In the genomic region with DNA sequence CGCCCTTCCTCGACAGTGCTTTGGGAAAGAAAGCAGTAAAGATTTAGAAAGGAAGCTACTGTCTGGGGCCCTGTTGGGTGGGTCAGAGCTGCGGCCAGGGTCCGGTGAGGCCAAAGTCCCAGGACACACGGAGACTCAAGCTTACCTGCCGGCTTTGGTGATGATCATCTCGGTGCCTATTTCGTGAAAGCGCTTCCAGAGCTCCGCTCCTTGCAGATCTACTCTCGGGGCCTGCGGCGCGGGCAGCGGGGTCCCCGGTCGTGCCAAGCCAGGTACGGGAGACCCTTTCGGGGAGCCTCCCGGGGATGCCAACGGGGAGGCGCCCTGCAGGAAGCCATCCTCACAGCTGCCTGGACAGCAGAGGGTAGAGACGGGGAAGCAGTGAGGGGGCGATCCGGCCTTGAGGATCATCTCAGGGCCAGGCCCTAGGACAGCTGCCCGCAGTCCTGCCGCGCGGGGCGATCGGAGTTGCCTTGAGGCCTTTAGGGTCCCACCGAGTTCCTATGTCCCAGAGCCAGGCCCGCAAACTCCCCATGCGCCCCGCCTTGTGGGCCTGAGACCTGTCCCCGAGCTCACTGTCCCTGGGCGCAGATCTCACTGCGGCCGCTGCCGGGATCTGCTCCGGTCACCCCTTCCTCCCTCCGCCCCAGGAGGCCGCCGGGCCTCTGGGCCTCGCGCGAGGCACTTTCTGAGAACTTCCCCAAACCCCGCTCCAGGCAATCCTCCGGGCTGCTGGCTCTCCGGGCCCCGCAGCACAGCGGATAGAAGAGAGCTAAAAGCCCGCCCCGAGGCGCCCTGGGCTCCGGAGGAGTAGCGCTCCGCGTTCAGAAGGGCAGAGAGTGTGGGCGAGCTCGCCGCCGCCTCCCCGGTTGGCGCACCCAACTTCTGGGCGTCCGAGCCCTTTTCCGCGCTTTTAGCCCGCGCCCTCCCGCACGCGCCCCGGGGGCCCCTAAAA, we compare ENCODE assay signal across 8 mouse cellular contexts. TPM values are rescaled to one million over a fixed set of nuclear protein-coding genes. Genes with fewer than 3 reads are reported as not detected.
DNase-seq lines count a peak whose midpoint lies in the region; ATAC-seq and TF ChIP-seq lines count a peak whose summit lies in the region.

No protein-coding gene starts in this region.

- TF ChIP-seq CTCF in left cerebral cortex, adult 2 months (IDR thresholded peaks at IDR 0.05), result no peak

- ATAC-seq in neural tube, embryonic 12.5 days (ENCODE audit: low FRiP score, low read depth), result peak; percentile 39

- no peaks in the 10 kb centered on the region for H3K36me3 ChIP-seq in heart, embryonic 10.5 days
- peaks cover 10% of the 10 kb centered on the region for H3K36me3 ChIP-seq in limb, embryonic 10.5 days
- H3K36me3 ChIP-seq in neural tube, embryonic 12.5 days, result no peaks in the 10 kb centered on the region

- under 1% methylated on average over 75 of the region's 75 CpGs for WGBS in heart, embryonic 10.5 days
- under 1% methylated on average over 75 of the region's 75 CpGs for WGBS in limb, embryonic 10.5 days
- under 1% methylated on average over 75 of the region's 75 CpGs for WGBS in neural tube, embryonic 12.5 days

- peak overlapping the region; percentile 75 for H3K4me2 ChIP-seq in neural tube, embryonic 12.5 days (replicated peaks)

- peak in 1 of 2 experiments; percentile 13 for DNase-seq in left cerebral cortex, adult 2 months (ENCODE audit: extremely low spot score in 1 of 2, low spot score in 2 of 2)
- no peak for DNase-seq in left cerebral cortex, postnatal 14 days (ENCODE audit: low spot score in 2 of 2)
- DNase-seq in embryo, embryonic 11 days, result peak; percentile 57
- DNase-seq in heart, embryonic 10.5 days (ENCODE audit: low spot score), result peak; percentile 82
- DNase-seq in limb, embryonic 10.5 days (ENCODE audit: low spot score), result peak; percentile 79
- no peak for DNase-seq in right cerebral cortex, adult 18-20 months
- no peak for DNase-seq in lung, postnatal 25 days (ENCODE audit: low spot score)

- no peaks in the 10 kb centered on the region for H3K9me3 ChIP-seq in heart, embryonic 10.5 days
- H3K9me3 ChIP-seq in limb, embryonic 10.5 days (replicated peaks), result no peaks in the 10 kb centered on the region
- no peaks in the 10 kb centered on the region for H3K9me3 ChIP-seq in neural tube, embryonic 12.5 days

- peak overlapping the region; percentile 56 for H3K9ac ChIP-seq in neural tube, embryonic 12.5 days

- H3K4me1 ChIP-seq in heart, embryonic 10.5 days, result peaks cover 24% of the 10 kb centered on the region; the same call in 1 of the 2 replicates
- peaks cover 55% of the 10 kb centered on the region for H3K4me1 ChIP-seq in limb, embryonic 10.5 days
- peaks cover 18% of the 10 kb centered on the region for H3K4me1 ChIP-seq in neural tube, embryonic 12.5 days

- no peak overlapping the region for H3K27ac ChIP-seq in left cerebral cortex, adult 2 months
- peak overlapping the region; percentile 91 for H3K27ac ChIP-seq in heart, embryonic 10.5 days
- peak overlapping the region; percentile 98 for H3K27ac ChIP-seq in limb, embryonic 10.5 days
- H3K27ac ChIP-seq in neural tube, embryonic 12.5 days, result no peak overlapping the region

- peaks cover 74% of the 10 kb centered on the region for H3K27me3 ChIP-seq in heart, embryonic 10.5 days (ENCODE audit: insufficient read depth, poor library complexity, severe bottlenecking)
- H3K27me3 ChIP-seq in limb, embryonic 10.5 days (ENCODE audit: low read depth, poor library complexity, severe bottlenecking), result peaks cover 68% of the 10 kb centered on the region
- peaks cover 67% of the 10 kb centered on the region for H3K27me3 ChIP-seq in neural tube, embryonic 12.5 days (replicated peaks)

- intact Hi-C loops in left cerebral cortex, adult 2 months (cut with DNase I), result no loop called here
- intact Hi-C loops in left cerebral cortex, postnatal 14 days (cut with DNase I), result loop anchor here (5.0 kb wide), 1 partner anchor 307 kb away; no protein-coding TSS in a partner anchor

- H3K4me3 ChIP-seq in left cerebral cortex, adult 2 months, result peak overlapping the region; percentile 33
- peak overlapping the region; percentile 77 for H3K4me3 ChIP-seq in heart, embryonic 10.5 days
- H3K4me3 ChIP-seq in limb, embryonic 10.5 days, result peak overlapping the region; percentile 86
- H3K4me3 ChIP-seq in neural tube, embryonic 12.5 days, result peak overlapping the region; percentile 42

RNA-seq across cellular contexts. Expression of gene Tbx18, which starts 1.5 kb away (rescaled TPM):
- 1 to 10 TPM; 1.7 to 2.5 TPM for total RNA-seq in left cerebral cortex, adult 2 months (2021)
- 1 to 10 TPM; 3.1 to 3.9 TPM for total RNA-seq in left cerebral cortex, postnatal 14 days (2021)
- polyA plus RNA-seq in heart, embryonic 10.5 days (2016; fragmentation: Nextera tagmentation; extraction: Ambion mirVana), result 12.2 and 13.5 TPM in 2 replicates
- 12.6 and 28.3 TPM in 2 replicates for polyA plus RNA-seq in limb, embryonic 10.5 days (2016; fragmentation: Nextera tagmentation; extraction: Ambion mirVana)
- polyA plus RNA-seq in neural tube, embryonic 12.5 days (2016; fragmentation: Nextera tagmentation; extraction: Ambion mirVana), result 1.9 and 2.4 TPM in 2 replicates

Comparison
In these comparisons a context has a peak if more than half of its experiments do, and no peak if none do; other contexts are left out.
1. DNase-seq: peak in embryo, embryonic 11 days (single experiment), heart, embryonic 10.5 days (single experiment) and limb, embryonic 10.5 days (single experiment); none in left cerebral cortex, postnatal 14 days (0 of 2), right cerebral cortex, adult 18-20 months (single experiment) and lung, postnatal 25 days (single experiment).
2. H3K27ac ChIP-seq: peak in heart, embryonic 10.5 days (single experiment) and limb, embryonic 10.5 days (single experiment); none in left cerebral cortex, adult 2 months (single experiment) and neural tube, embryonic 12.5 days (single experiment).
3. H3K4me3 ChIP-seq: peak in every context shown above with its lines; median percentile 86 in limb, embryonic 10.5 days; 77 in heart, embryonic 10.5 days; 42 in neural tube, embryonic 12.5 days; 33 in left cerebral cortex, adult 2 months.